In genomic region chr10:86782656-86783055, GRCm38 (mm10) we compare ENCODE assay signal across 30 mouse cellular contexts. TPM values are rescaled to one million over a fixed set of nuclear protein-coding genes. Genes with fewer than 3 reads are reported as not detected.
DNase-seq lines count a peak whose midpoint lies in the region; ATAC-seq and TF ChIP-seq lines count a peak whose summit lies in the region.
"Had no signal": no experiment of that assay in that cellular context is flagged by ENCODE, and none has a peak within 500 bp of the region (broad histone marks: within the 10 kb centered on the region; RNA-seq: fewer than 3 reads in every experiment).

No protein-coding gene starts in this region.

- no peak overlapping the region for H3K4me3 ChIP-seq in embryonic facial prominence, embryonic 13.5 days
- no peak overlapping the region for H3K4me3 ChIP-seq in embryonic facial prominence, embryonic 10.5 days
- no peak overlapping the region for H3K4me3 ChIP-seq in heart, embryonic 10.5 days
- H3K4me3 ChIP-seq in megakaryocyte, embryonic 14.5 days (replicated peaks): peak overlapping the region; percentile 67
- H3K4me3 ChIP-seq in myocyte: no peak overlapping the region
- H3K4me3 ChIP-seq: heart, embryonic 13.5 days; hindbrain, embryonic 13.5 days; limb, embryonic 15.5 days; midbrain, embryonic 12.5 days had no signal

- H3K36me3 ChIP-seq in embryonic facial prominence, embryonic 13.5 days: no peaks in the 10 kb centered on the region
- no peaks in the 10 kb centered on the region for H3K36me3 ChIP-seq in embryonic facial prominence, embryonic 10.5 days (replicated peaks)
- no peaks in the 10 kb centered on the region for H3K36me3 ChIP-seq in heart, embryonic 10.5 days
- no peaks in the 10 kb centered on the region for H3K36me3 ChIP-seq in megakaryocyte, embryonic 14.5 days (replicated peaks; ENCODE audit: low read length)
- H3K36me3 ChIP-seq in myocyte (ENCODE audit: control insufficient read depth, insufficient read depth): no peaks in the 10 kb centered on the region
- H3K36me3 ChIP-seq: heart, embryonic 13.5 days; hindbrain, embryonic 13.5 days; limb, embryonic 15.5 days; midbrain, embryonic 12.5 days had no signal

- H3K27ac ChIP-seq in embryonic facial prominence, embryonic 13.5 days: no peak overlapping the region
- no peak overlapping the region for H3K27ac ChIP-seq in embryonic facial prominence, embryonic 10.5 days (replicated peaks)
- H3K27ac ChIP-seq in heart, embryonic 10.5 days: 0 out of 2 replicates have a peak overlapping the region, but pooled peaks have one; percentile 16
- H3K27ac ChIP-seq: heart, embryonic 13.5 days; hindbrain, embryonic 13.5 days; limb, embryonic 15.5 days; midbrain, embryonic 12.5 days had no signal

- no peak for TF ChIP-seq POLR2A in myocyte (IDR thresholded peaks at IDR 0.05; ENCODE audit: insufficient read length, low read depth)

- H3K9me3 ChIP-seq in embryonic facial prominence, embryonic 13.5 days: no peaks in the 10 kb centered on the region
- no peaks in the 10 kb centered on the region for H3K9me3 ChIP-seq in embryonic facial prominence, embryonic 10.5 days
- H3K9me3 ChIP-seq in heart, embryonic 10.5 days: no peaks in the 10 kb centered on the region
- H3K9me3 ChIP-seq in megakaryocyte, embryonic 14.5 days: no peaks in the 10 kb centered on the region
- H3K9me3 ChIP-seq: heart, embryonic 13.5 days; hindbrain, embryonic 13.5 days; limb, embryonic 15.5 days; midbrain, embryonic 12.5 days had no signal

- no peak overlapping the region for H3K4me2 ChIP-seq in embryonic facial prominence, embryonic 13.5 days
- peak overlapping the region; percentile 31 for H3K4me2 ChIP-seq in myocyte (ENCODE audit: low read depth)
- H3K4me2 ChIP-seq: heart, embryonic 13.5 days; hindbrain, embryonic 13.5 days; limb, embryonic 15.5 days; midbrain, embryonic 12.5 days had no signal

- H3K79me2 ChIP-seq in myocyte (ENCODE audit: control insufficient read depth, insufficient read depth): peaks cover 84% of the 10 kb centered on the region

- no peak for DNase-seq in embryonic facial prominence, embryonic 10.5 days (ENCODE audit: low spot score)
- no peak for DNase-seq in heart, embryonic 10.5 days (ENCODE audit: low spot score)
- DNase-seq in heart, adult 9 months (ENCODE audit: low spot score in 2 of 2): no peak
- no peak for DNase-seq in thymus, postnatal 10 days (ENCODE audit: low spot score in 2 of 2)
- DNase-seq: adrenal gland, postnatal 25 days; cerebellum, adult 8-10 months; cerebellum, postnatal 36 days; embryo, embryonic 11 days; gastrocnemius, postnatal 36 days; heart, postnatal 36 days; kidney, adult 8-10 months; kidney, postnatal 14 days; left cerebral cortex, postnatal 4 days; lung, postnatal 4 days; right cerebral cortex, adult 18-20 months; right cerebral cortex, postnatal 4 days; thymus, postnatal 14 days had no signal

- no peak overlapping the region for H3ac ChIP-seq in myocyte (ENCODE audit: control insufficient read depth, insufficient read length)

- peaks cover 9% of the 10 kb centered on the region; the same call in 1 of the 2 replicates for H3K27me3 ChIP-seq in embryonic facial prominence, embryonic 13.5 days
- peaks cover 21% of the 10 kb centered on the region for H3K27me3 ChIP-seq in embryonic facial prominence, embryonic 10.5 days (replicated peaks; ENCODE audit: low read depth, poor library complexity, severe bottlenecking)
- H3K27me3 ChIP-seq in heart, embryonic 10.5 days (ENCODE audit: insufficient read depth, poor library complexity, severe bottlenecking): no peaks in the 10 kb centered on the region
- no peaks in the 10 kb centered on the region for H3K27me3 ChIP-seq in megakaryocyte, embryonic 14.5 days (replicated peaks)
- no peaks in the 10 kb centered on the region for H3K27me3 ChIP-seq in myocyte (ENCODE audit: control insufficient read depth, insufficient read depth, insufficient read length)
- H3K27me3 ChIP-seq: heart, embryonic 13.5 days had no signal

- no peak for ATAC-seq in embryonic facial prominence, embryonic 13.5 days (ENCODE audit: insufficient number of reproducible peaks, insufficient read depth, low FRiP score, low TSS enrichment, low read depth)
- ATAC-seq in megakaryocyte, adult 5-6 weeks (ENCODE audit: poor library complexity, severe bottlenecking): no peak
- ATAC-seq: forebrain, embryonic 16.5 days had no signal

- 0 out of 2 replicates have a peak overlapping the region, but pooled peaks have one; percentile 21 for H3K9ac ChIP-seq in embryonic facial prominence, embryonic 13.5 days
- H3K9ac ChIP-seq: heart, embryonic 13.5 days; hindbrain, embryonic 13.5 days; limb, embryonic 15.5 days; midbrain, embryonic 12.5 days had no signal

- peaks cover 18% of the 10 kb centered on the region for H3K4me1 ChIP-seq in embryonic facial prominence, embryonic 13.5 days
- peaks cover 45% of the 10 kb centered on the region for H3K4me1 ChIP-seq in embryonic facial prominence, embryonic 10.5 days
- H3K4me1 ChIP-seq in heart, embryonic 10.5 days: peaks cover 42% of the 10 kb centered on the region
- H3K4me1 ChIP-seq in megakaryocyte, embryonic 14.5 days: peaks cover 80% of the 10 kb centered on the region

- 45% methylated on average over 5 of the region's 5 CpGs for WGBS in embryonic facial prominence, embryonic 13.5 days
- 56% methylated on average over 5 of the region's 5 CpGs for WGBS in embryonic facial prominence, embryonic 10.5 days
- 69% methylated on average over 5 of the region's 5 CpGs for WGBS in heart, embryonic 10.5 days

TF ChIP-seq in myocyte, 11 proteins besides CTCF, POLR2A, EP300 and RAD21:
- TF ChIP-seq MYOD1 (IDR thresholded peaks at IDR 0.05; ENCODE audit: control insufficient read depth in 1 of 3, insufficient read length in 2 of 3, low read depth in 2 of 3): no peak
- TF ChIP-seq CEBPB (IDR thresholded peaks at IDR 0.05; ENCODE audit: insufficient read depth, poor library complexity, severe bottlenecking): no peak
- no peak for TF ChIP-seq TCF12 (IDR thresholded peaks at IDR 0.05; ENCODE audit: insufficient read depth, poor library complexity, severe bottlenecking)
- no peak for TF ChIP-seq POLR2AphosphoS2 (IDR thresholded peaks at IDR 0.05; ENCODE audit: insufficient read length, low read depth)
- no peak for TF ChIP-seq MYOG (IDR thresholded peaks at IDR 0.05; ENCODE audit: control insufficient read depth in 1 of 3, insufficient read depth in 1 of 3, insufficient read length in 2 of 3, low read depth in 2 of 3)
- TF ChIP-seq E2F4 (IDR thresholded peaks at IDR 0.05; ENCODE audit: insufficient read depth): no peak
- TF ChIP-seq SRF (IDR thresholded peaks at IDR 0.05; ENCODE audit: control insufficient read depth, insufficient read length, low read depth): no peak
- TF ChIP-seq MAX (IDR thresholded peaks at IDR 0.05; ENCODE audit: low read depth): no peak
- TF ChIP-seq USF1 (IDR thresholded peaks at IDR 0.05; ENCODE audit: low read depth): no peak
- TF ChIP-seq REST (IDR thresholded peaks at IDR 0.05; ENCODE audit: insufficient read depth, insufficient read length): no peak
- TF ChIP-seq TCF3 (IDR thresholded peaks at IDR 0.05; ENCODE audit: insufficient read length, low read depth): no peak

RNA-seq across cellular contexts. Expression of gene Nt5dc3, which starts 3.9 kb away (rescaled TPM):
- polyA plus RNA-seq in embryonic facial prominence, embryonic 13.5 days (2015; fragmentation: Nextera tagmentation; extraction: Ambion mirVana): 1.3 and 1.5 TPM in 2 replicates
- polyA plus RNA-seq in embryonic facial prominence, embryonic 10.5 days (2016; fragmentation: Nextera tagmentation; extraction: Ambion mirVana): 0.75 and 0.85 TPM in 2 replicates
- 1.4 and 1.6 TPM in 2 replicates for polyA plus RNA-seq in heart, embryonic 10.5 days (2016; fragmentation: Nextera tagmentation; extraction: Ambion mirVana)
- polyA plus RNA-seq in megakaryocyte, embryonic 14.5 days (2012; ENCODE audit: insufficient read depth, low replicate concordance): 0.95 and 1.2 TPM in 2 replicates
- 2.0 and 2.5 TPM in 2 replicates for total RNA-seq in megakaryocyte, adult 5-6 weeks (2015)
- 1.7 and 1.8 TPM in 2 replicates for total RNA-seq in megakaryocyte, adult 5-6 weeks (2017)
- polyA plus RNA-seq in myocyte (2012; fragmentation: generic; extraction: Trizol): 15.5 TPM

RNA-seq across cellular contexts. Expression of gene Gm49358, which starts 18.9 kb away (rescaled TPM):
- polyA plus RNA-seq in embryonic facial prominence, embryonic 13.5 days (2015; fragmentation: Nextera tagmentation; extraction: Ambion mirVana): not detected in 2 replicates
- not detected in 2 replicates for polyA plus RNA-seq in embryonic facial prominence, embryonic 10.5 days (2016; fragmentation: Nextera tagmentation; extraction: Ambion mirVana)
- not detected in 2 replicates for polyA plus RNA-seq in heart, embryonic 10.5 days (2016; fragmentation: Nextera tagmentation; extraction: Ambion mirVana)
- not detected in 2 replicates for polyA plus RNA-seq in megakaryocyte, embryonic 14.5 days (2012; ENCODE audit: insufficient read depth, low replicate concordance)
- not detected in 2 replicates for total RNA-seq in megakaryocyte, adult 5-6 weeks (2015)
- total RNA-seq in megakaryocyte, adult 5-6 weeks (2017): 3.6 TPM in 1 of 2 replicates, not detected in the other
- polyA plus RNA-seq in myocyte (2012; fragmentation: generic; extraction: Trizol): not detected
- polyA plus RNA-seq: brain, embryonic 14.5 days; forebrain, embryonic 16.5 days; heart, embryonic 13.5 days; hindbrain, embryonic 13.5 days; limb, embryonic 15.5 days; liver, embryonic 16.5 days; lung, embryonic 16.5 days; midbrain, embryonic 12.5 days; stomach, embryonic 14.5 days had no signal
